Mouse (Mus musculus) urinary bladder, adult 2 months (tissue): ENCODE measurements at regions not wholly inside any gene's neighbourhood (a gene's known extent, or its start where the extent isn't known, plus 50 kb on each side); places are given as distances from the start of the nearest gene placed in this dataset.

ENCODE experiments used
- DNase-seq: peaks from one replicate; pipeline ENCODE4 v3.0.0; 2022; ENCODE audit warnings: low spot score

DNA sequence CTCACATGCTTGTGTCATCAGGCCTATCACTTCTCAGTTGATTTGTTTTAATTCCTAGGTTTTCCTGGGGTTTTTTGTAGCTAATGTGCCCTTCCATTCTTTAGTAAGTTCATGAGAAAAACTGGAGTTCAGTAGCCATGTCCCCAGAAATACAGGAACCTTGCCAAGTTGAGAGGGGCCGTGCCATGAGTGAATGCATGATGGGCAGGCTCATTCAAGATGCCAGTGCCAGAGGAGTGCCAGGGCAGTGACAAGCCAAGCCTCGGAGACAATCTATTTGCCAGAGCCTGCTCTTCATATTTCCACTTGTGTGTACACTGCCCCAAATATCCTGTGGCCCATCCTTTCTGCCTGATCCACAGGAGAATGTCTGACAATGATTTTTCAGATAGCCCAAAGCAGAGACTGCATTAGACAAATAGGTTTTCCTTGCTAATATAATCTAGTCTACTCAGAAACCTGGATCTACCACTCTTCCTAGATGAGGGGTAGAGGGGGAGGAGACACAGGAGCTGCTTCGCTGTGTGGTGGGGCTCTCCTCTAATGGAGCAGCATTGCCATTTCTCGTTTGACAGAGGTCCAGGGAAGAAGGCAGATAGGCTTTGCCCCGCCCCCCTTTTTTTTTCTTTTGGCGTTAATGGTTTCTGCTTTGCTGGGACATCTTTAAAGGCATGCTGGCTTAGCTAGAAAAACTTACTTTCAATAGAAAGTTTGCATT, 569.5 kb upstream of the Arid1b start:
- DNase-seq: no peak

DNA sequence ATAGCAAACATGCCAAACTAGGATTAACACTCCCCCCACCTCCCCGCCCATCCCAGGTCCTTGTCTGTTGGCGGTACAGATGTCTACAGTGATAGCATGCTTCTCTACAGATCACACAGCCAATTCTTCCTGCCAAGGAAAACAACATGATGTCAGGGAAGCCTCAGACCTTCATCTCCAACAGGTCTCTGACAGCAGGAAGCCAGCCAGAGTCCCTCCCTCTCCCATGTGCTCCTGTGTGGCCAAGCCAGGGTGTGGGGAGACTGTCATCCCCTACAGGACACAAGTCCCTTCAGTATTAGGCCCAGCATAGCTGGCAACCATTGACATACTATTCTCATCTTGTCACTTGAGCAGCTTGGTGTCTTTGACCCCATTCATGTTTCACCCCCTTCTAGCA, 568.8 kb upstream of the Arid1b start:
- DNase-seq: no peak

DNA sequence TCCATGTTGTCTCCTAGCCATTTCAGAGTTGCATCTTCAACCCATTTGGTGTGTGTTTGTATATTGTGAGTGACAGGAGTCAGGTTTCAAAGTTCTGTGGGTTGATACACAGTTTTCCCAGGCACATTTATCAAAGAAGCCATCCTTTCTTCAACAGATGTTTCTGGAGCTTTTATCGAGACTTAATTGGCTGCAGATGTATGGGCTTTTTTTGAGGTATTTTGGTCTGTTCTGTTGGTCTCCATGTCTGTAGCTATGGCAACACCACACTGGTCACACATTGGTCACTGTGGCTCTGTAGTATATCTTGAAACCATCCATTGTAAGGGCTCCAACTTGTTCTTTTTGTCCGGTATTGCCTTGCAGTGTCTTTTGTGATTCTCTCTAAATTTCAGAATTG, 565.1 kb upstream of the Arid1b start:
- no peak for DNase-seq

DNA sequence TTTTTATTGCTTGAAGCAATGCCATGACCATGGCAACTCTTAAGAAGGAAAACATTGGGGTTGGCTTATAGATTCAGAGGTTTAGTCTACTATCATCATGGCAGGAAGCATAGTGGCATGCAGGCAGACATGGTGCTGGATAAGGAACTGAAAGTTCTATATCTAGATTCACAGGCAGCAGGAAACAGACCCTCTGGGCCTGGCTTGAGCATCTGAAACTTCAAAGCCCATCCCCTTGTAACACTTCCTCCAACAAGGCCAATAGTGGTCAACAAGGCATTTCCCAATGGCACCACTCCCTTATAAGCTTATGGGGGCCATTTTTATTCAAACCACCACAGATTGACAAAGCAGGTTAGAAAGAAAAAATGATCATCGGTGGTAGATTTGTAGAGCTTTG, 548.5 kb upstream of the Arid1b start:
- DNase-seq: no peak

DNA sequence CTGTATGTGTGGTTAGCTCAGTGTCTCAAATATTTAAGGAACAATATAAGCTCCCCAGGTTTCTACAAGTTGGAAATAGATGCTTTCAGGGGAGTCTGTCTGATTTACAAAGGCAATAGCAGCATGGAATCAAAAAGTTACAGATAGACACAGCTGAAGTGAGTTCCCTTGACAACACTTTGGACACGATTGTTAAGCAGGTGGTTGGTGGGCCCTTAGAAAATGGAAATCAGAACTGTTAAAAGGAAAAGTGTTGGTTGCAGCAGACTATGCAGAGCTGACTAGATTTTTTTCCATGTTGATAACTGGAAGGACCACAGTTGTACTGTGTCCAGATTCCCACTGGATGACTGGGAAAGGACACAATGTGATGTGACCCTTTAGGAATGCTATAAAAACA, 536.6 kb upstream of the Arid1b start:
- no peak for DNase-seq

DNA sequence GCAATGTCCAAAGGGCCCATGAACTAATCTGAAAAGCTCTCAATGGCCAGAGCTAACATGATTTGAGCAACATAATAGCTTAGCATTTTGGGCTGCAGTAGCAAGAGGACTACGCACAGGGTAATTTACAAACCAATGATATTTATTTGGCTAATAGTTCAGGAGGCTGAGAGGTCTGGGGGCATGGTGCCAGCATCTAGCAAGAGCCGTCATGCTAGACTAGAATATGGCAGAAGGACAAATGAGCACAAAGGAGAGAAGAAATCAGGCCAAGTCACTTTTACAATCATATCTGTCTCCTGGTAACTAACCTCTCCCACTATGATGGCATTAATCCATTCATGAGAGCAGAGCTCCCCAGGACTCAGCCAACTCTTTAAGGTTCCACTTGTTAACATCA, 532.6 kb upstream of the Arid1b start:
- no peak for DNase-seq

DNA sequence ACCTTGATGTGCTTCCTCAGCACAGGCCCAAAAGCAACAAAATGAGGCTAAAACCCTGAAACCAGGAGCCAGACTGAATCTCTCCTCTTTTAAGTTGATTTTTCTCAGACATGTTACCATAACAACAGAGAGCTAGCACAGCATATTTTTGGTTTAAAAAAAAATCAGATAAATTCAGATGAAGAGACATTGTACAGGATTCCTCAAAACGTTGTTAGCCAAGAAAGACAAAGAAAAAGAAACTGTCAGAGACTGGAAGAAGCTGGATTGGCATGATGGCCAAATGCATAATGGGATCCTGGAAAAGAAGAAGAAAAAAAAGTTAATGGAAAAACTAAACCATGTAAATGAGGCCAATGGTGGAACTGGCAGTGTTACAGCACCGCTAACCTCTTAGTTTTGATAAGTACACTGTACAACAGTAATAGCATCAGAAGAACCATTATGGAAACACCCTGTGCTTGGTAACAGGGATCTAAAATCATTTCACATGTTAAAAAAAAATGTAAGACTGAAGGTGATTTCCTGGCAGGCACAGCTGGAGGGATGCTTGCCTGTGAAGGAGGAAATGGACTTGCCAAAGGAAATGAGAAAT, 529.7 kb upstream of the Arid1b start:
- DNase-seq: no peak

DNA sequence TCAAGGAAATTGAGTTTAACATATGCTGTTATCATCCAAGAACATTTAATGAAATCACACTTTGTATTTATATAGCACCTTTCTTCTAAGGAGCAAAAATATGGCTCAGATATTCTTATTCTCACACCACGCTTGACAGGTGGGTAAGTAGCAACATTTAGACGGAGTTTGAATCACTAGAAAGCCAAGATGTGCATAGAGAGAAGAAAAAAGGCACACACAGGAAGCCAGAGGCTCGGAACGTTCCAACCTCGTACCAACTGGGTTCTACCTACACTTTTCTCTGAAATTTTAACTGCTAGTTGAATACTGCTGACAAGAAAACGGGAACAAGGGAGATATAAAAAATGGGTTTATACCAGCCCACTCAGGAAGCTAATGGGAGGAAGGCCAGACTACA, 528.4 kb upstream of the Arid1b start:
- DNase-seq: no peak

DNA sequence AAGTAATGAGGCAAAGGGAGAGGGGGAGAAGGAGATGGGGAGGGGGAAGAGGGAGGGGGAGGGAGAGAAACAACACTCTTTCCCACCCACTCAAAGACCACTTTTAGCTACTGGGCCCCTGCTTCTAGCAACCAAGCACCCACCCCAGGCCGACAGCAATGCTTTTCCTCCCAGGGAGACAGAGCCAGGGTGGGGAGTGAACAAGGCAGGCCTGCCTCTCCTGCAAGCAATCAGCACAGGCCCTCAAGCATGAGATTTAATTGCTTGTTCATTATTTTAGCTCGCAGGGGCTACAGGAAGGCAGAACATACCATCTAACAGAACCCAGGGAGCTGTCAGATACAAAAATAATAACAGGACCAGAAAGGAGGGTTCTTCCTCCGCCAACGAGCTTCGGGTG, 521.7 kb upstream of the Arid1b start:
- DNase-seq: no peak

DNA sequence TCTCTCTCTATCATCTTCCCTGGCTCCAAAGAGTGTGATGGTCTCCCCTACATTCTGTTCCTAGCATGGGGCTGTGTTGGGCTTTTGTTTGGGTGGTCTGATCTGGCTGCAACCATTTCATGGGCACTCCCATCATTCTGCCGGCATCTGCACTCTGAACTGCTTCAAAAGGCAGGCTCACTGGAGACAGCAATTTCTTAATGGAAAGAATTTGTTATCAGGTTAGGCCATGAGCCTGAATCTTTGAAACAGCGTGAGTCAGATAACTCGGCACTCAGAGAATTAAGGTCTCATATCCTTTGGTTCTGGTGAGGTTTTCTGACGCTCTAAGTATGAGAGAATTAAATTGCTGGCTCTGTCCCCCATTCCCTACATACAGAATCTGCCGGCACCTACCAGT, 519.8 kb upstream of the Arid1b start:
- DNase-seq: no peak

DNA sequence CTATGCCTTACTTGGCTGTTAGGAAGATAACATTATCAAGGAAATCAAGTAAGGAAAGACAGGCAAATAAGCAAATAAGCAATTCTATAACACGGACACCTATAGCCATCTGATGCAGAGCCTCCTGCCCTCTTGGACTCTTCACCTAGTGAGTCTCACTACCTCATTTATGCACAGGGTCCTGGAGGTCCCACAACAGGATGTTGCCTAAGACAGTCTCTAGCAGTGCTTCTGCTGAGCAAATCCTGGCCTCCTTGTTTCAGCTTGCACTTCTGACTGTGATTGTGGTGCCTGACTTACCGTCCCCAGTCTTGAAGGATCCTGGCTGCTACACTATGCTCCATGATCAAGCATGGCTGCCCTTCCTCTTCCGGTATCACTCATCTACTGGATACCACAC, 518.5 kb upstream of the Arid1b start:
- no peak for DNase-seq

DNA sequence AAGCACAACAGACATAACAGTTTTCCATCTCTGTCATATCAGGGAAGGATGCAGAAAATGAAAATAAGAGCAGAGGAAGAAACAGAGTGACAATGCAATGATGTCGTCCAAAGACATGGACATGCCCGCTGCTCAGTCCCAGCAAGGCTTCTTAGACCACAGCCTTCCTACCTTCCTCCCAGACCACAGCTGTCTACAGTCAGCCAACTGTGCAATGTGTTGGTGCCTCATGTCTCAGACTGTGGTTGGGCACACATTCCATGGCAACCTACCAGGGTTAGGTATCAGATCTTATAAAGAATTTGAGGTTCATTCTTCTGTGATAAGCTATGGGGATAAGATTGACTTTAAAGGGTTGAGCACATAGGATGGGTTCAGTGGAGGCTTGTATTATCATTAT, 499.7 kb upstream of the Arid1b start:
- no peak for DNase-seq

DNA sequence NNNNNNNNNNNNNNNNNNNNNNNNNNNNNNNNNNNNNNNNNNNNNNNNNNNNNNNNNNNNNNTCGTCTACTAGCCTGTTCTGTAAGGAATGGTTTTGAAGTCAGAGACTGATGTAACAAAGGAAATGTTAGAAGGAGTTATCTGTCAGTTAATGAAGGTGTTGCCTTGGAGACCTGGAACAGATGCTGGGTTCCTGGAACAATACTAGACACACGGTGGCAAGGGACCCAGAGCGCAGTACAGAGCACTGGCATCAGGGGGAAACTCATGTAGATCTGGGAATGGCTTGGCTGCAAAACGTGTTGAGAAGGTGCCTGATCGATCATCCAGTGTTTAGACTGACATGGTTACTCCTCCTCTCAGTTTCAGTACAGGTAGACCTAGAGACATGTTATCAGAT, 493.6 kb upstream of the Arid1b start:
- DNase-seq: no peak

DNA sequence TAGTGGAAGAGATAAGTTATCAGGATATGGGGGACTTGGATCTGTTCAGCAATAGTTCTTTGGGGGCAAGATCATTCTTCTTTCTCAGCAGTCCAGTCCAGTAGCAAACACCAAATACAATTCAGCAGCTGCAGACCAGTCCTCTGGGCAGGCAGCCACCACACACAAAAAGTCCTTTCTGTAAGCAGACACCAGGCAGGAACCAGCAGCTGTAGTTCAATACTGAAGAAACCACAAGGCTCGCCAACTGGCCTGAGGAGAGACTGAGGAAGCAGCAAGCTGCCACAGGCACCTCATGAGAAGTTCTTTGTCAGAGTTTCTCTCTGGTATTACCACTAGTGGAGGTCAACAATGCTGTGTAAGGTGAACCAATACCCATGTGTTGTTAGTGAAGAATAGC, 493.1 kb upstream of the Arid1b start:
- no peak for DNase-seq

DNA sequence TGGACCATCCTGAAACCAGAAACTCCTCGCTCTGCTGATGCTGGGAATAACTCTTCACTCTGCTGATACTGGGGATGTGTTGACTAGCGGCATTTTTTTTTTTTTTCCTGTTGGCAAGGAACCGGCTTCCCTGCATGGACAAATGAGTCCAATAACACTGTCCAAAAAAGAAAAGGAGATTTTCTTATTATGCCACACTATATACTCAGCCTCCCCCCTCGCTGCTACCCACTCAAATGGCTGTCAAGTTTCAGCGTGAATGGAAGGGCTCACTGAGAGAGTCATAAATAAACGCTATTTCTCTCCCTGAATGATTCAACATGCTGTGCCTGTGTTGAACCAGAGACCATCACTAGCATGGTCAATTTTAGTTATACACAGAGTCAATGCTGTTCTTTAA, 489.2 kb upstream of the Arid1b start:
- no peak for DNase-seq

DNA sequence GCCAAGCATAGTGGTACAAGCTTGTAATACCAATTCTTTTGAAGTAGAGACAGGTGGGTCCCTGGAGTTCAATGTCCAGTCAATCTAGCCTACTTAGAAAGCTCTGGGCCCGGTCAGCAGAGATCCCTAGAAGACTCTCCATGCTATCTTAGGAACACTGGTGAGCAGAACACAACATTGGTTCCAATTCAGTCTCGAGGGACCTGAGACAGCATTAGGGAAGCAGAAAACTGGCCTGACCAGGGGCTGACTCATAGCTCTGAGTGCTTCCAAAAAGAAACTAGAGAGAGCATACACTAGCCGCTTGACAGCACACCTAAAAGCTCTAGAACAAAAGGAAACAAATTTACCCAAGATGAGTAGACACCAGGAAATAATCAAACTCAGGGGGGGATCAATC, 484.6 kb upstream of the Arid1b start:
- DNase-seq: no peak

DNA sequence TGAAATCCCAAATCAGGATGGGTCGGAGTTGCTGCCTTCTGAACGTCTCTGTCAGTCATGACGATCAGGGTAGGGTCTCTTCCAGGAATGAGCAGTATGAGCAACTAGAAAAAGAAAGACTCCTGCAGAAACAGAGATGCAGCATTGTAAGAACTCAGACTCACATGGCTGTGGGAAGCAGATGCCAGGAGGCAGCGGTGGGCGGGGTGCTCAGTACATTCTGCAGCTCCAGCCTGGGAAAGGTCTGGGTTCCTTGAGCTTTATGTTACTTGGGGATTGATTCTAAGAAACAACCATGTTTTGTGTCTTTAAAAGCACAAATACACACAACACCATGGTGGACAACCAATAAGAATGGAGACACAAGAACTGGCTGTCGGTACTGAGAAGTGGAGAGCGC, 478.0 kb upstream of the Arid1b start:
- DNase-seq: no peak

DNA sequence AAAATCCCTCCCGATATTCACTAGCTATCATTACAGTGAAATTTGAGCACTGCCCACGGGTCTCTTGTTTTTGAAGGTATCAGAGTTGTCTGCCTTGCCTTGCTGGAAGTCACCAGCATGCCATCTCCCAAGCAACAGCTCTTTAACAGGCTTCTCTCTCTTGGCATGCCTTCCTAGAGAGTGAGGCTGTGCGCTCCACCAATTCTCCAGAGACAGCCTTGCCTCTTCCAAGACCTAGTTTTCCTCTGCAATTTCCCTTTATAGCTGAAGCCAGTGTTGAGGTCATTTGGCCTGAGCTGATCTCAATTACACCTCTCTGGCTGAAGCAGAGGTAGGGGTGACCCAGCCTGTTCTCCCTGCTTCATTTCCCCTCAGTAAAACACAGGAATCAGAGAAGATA, 477.3 kb upstream of the Arid1b start:
- DNase-seq: no peak

DNA sequence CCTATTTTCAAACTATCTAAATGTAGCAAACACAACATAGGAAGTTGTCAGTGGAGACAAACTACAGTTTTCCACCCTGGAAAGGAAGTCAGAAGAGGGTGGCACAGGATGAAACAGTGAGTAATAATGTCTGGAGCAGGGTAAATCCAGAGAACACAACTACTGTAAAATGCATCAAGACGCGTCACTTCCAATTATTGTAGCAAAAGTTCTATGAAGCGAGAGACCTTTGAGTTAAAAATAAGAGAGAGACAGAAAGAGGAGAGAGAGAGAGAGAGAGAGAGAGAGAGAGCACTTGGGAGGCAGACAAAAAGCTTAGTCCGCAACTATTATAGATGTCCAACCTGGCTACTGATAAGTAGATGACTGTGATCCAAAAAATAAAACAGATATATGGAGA, 473.1 kb upstream of the Arid1b start:
- DNase-seq: no peak

DNA sequence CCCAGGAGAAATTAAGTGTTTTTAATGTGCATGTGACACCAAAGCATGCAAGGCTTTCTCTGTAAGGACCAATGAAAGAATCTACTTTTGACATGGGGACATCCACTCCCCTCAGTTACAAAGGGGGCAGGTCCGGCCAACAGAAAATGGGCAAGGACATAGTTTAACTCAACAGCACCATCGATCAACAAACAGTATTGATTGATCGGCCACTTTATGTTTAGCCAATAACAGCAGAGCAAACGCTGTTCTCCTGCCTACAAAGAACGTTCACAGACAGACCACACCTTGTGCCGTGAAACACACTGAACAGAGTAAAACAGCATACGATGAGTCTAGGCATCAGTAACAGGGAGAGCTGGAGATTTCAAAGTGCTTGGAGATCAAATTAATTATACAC, 467.7 kb upstream of the Arid1b start:
- no peak for DNase-seq

DNA sequence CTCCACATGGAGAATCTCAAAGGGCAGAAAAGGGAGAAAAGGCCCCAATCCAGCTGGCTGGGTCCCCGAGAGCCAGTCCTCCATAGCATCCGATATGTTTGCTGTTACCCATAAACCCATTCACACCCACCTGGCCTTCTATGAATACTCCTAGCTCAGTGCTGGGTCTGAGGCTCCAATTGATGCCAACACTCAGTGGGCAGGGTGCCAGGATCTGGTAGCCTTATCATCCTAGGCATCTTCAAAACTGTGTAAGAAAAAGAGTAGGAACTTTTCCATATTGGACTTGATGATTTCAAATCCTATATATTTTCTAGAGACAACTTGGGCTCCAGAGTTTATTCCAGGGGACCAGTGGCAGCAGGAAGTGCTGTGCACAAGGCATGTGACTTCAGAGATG, 462.0 kb upstream of the Arid1b start:
- DNase-seq: no peak

DNA sequence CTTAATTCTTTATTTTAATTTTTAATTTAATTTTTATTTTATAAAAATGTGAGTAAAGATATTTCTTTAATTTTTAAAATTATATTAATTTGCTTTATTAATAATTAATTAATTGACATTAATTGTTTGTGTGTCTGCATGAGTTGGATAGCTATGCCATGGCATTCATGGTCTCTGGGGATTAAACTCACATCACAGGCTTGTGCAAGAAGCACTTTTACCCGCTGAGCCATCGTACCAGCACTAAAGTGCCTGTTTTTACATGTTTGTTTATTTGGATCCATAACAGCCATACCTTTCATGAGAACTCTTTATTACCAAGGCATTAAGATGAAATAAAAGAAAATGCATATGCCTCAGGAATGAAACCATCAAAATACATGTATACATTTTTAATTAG, 453.7 kb upstream of the Arid1b start:
- no peak for DNase-seq

DNA sequence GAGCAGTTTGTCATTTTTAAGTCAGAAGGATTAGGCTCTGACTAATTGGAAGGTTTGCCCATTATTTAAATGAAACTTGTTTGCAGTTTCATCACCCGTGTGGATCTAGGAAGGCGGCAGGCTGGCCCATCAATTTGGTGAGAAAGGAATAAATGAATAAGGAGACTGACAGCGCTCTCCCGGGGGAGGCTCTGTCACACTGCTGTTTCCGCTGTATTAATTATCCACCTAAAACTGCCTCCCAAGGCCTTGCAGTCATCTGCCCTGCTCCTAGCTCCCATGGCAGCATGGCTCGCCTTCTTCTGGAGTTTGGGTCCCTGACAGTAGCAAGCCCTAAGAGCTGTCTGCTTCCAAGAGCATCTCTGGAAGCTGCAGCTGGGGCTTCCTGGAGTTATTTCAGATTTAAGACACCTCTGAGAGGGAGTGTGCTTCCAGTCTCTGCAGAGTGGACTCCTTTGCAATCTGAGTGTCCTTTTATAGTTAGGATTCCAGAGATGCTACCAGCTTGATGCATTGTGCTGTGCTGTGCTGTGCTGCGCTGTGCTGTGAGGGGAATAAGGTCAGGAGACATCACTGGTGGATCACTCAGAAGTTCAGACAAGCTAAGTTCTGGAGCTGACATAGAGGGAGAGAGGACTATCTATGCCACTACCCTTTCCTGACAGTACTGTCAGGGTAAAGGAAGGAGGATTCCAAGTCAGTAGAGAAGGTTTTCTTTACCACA, 452.9 kb upstream of the Arid1b start:
- no peak for DNase-seq

DNA sequence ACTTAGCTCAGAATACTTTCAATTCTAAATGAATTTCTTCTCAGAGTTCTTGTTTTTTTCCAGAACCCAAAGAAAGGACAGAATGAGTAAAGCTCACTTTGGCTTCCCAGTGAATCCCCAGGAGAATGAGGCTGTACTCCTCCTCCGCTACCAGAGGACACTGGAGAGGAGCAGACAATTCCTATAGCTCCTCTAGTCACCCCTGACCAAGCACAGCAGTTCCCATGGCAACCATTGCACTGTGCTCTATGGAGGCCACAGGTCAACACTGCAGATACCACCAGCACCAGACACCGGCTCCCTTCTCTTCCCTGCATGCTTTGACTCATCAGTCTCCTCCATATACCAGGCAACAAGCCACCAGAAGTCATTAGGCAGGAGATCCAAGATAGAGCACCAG, 447.6 kb upstream of the Arid1b start:
- no peak for DNase-seq
